Comparison of ENCODE assay signal across 15 mouse cellular contexts in the genomic region with DNA sequence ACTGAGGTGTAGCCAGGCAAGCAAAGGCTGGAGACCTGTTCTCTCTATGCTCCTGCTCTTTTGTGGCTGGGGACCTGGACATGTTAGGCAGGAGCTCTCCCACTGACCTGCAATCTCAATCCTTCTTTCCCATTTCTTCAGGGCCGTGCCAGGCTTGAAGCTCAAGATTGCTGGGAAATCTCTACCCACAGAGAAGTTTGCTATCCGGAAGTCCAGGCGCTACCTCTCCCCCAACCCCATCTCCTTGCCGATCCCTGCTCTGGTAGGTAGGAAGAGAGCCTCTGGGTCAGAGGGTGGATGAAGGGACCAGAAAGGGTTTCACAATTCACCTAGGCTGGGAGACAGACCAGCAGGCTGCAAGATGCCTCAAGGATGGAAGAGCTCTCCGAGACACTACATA. TPM values are rescaled to one million over a fixed set of nuclear protein-coding genes. Genes with fewer than 3 reads are reported as not detected.
DNase-seq lines count a peak whose midpoint lies in the region; ATAC-seq and TF ChIP-seq lines count a peak whose summit lies in the region.
"Had no signal": no experiment of that assay in that cellular context is flagged by ENCODE, and none has a peak within 500 bp of the region (broad histone marks: within the 10 kb centered on the region; RNA-seq: fewer than 3 reads in every experiment).

No protein-coding gene starts in this region.

- no peak for TF ChIP-seq POLR2A in spleen, adult 2 months (IDR thresholded peaks at IDR 0.05; ENCODE audit: low read depth, low read length)

- no peak overlapping the region for H3K27ac ChIP-seq in heart, embryonic 10.5 days
- H3K27ac ChIP-seq in spleen, adult 2 months (ENCODE audit: insufficient read depth, low read length): peak overlapping the region; percentile 3; the same call in 1 of the 2 replicates
- peak overlapping the region; percentile 99 for H3K27ac ChIP-seq in liver, embryonic 12.5 days
- H3K27ac ChIP-seq in forebrain, embryonic 16.5 days (ENCODE audit: low read length): no peak overlapping the region
- H3K27ac ChIP-seq: neural tube, embryonic 15.5 days had no signal

- TF ChIP-seq CTCF in spleen, adult 2 months (IDR thresholded peaks at IDR 0.05; ENCODE audit: extremely low read depth, insufficient read depth, insufficient read length, insufficient replicate concordance): no peak

- H3K4me1 ChIP-seq in heart, embryonic 10.5 days: peaks cover 39% of the 10 kb centered on the region
- no peaks in the 10 kb centered on the region for H3K4me1 ChIP-seq in spleen, adult 2 months (ENCODE audit: control insufficient read depth, insufficient read depth, insufficient read length)
- peaks cover 75% of the 10 kb centered on the region for H3K4me1 ChIP-seq in liver, embryonic 12.5 days
- peaks cover 5% of the 10 kb centered on the region for H3K4me1 ChIP-seq in forebrain, embryonic 16.5 days (replicated peaks; ENCODE audit: control insufficient read depth, insufficient read depth, low read length)
- H3K4me1 ChIP-seq: neural tube, embryonic 15.5 days had no signal

- DNase-seq in heart, embryonic 10.5 days (ENCODE audit: low spot score): peak; percentile 73
- no peak for DNase-seq in heart, adult 8-10 months (ENCODE audit: low spot score)
- no peak for DNase-seq in spleen, adult 2 months (ENCODE audit: low read depth in 1 of 2, low spot score in 2 of 2)
- no peak for DNase-seq in spleen, adult 18-20 months
- DNase-seq in embryo, embryonic 9.5 days (ENCODE audit: extremely low spot score): no peak
- no peak for DNase-seq in natural killer cell, adult 2 months (ENCODE audit: low spot score in 2 of 2)
- DNase-seq: B cell, adult 2 months; cerebellum, adult 11-12 months; cerebellum, postnatal 36 days; kidney, postnatal 10 days had no signal

- H3K36me3 ChIP-seq in heart, embryonic 10.5 days: peaks cover 12% of the 10 kb centered on the region
- no peaks in the 10 kb centered on the region for H3K36me3 ChIP-seq in spleen, adult 2 months (ENCODE audit: control insufficient read depth, insufficient read depth, low read length)
- peaks cover 40% of the 10 kb centered on the region for H3K36me3 ChIP-seq in liver, embryonic 12.5 days
- H3K36me3 ChIP-seq in forebrain, embryonic 16.5 days (ENCODE audit: control insufficient read depth, insufficient read depth): no peaks in the 10 kb centered on the region
- H3K36me3 ChIP-seq: neural tube, embryonic 15.5 days had no signal

- no peaks in the 10 kb centered on the region for H3K9me3 ChIP-seq in heart, embryonic 10.5 days
- H3K9me3 ChIP-seq in liver, embryonic 12.5 days (replicated peaks): no peaks in the 10 kb centered on the region
- no peaks in the 10 kb centered on the region for H3K9me3 ChIP-seq in forebrain, embryonic 16.5 days (ENCODE audit: control insufficient read depth, low read length)
- H3K9me3 ChIP-seq: neural tube, embryonic 15.5 days had no signal

- no peak for ATAC-seq in liver, embryonic 12.5 days
- no peak for ATAC-seq in forebrain, embryonic 16.5 days
- ATAC-seq: forebrain, embryonic 14.5 days had no signal

- peak overlapping the region; percentile 72 for H3K9ac ChIP-seq in liver, embryonic 12.5 days
- no peak overlapping the region for H3K9ac ChIP-seq in forebrain, embryonic 16.5 days (replicated peaks; ENCODE audit: low read depth, low read length)
- H3K9ac ChIP-seq: neural tube, embryonic 15.5 days had no signal

- H3K4me3 ChIP-seq in heart, embryonic 10.5 days: no peak overlapping the region
- H3K4me3 ChIP-seq in spleen, adult 2 months (ENCODE audit: extremely low read depth, insufficient read depth, insufficient read length): no peak overlapping the region
- H3K4me3 ChIP-seq in liver, embryonic 12.5 days: peak overlapping the region; percentile 6
- no peak overlapping the region for H3K4me3 ChIP-seq in forebrain, embryonic 16.5 days (replicated peaks; ENCODE audit: low read length)
- H3K4me3 ChIP-seq: neural tube, embryonic 15.5 days had no signal

- 86% methylated on average over 5 of the region's 5 CpGs for WGBS in heart, embryonic 10.5 days
- 95% methylated on average over 5 of the region's 5 CpGs for WGBS in spleen, adult 2 months
- 84% methylated on average over 5 of the region's 5 CpGs for WGBS in liver, embryonic 12.5 days (ENCODE audit: insufficient replicate concordance)
- 92% methylated on average over 5 of the region's 5 CpGs for WGBS in forebrain, embryonic 16.5 days

- no peaks in the 10 kb centered on the region for H3K27me3 ChIP-seq in heart, embryonic 10.5 days (ENCODE audit: insufficient read depth, poor library complexity, severe bottlenecking)
- H3K27me3 ChIP-seq in spleen, adult 2 months (ENCODE audit: control insufficient read depth, insufficient read depth, low read length): no peaks in the 10 kb centered on the region
- H3K27me3 ChIP-seq in liver, embryonic 12.5 days (replicated peaks): no peaks in the 10 kb centered on the region
- no peaks in the 10 kb centered on the region for H3K27me3 ChIP-seq in forebrain, embryonic 16.5 days (replicated peaks; ENCODE audit: control insufficient read depth, insufficient read depth, low read length)
- H3K27me3 ChIP-seq: neural tube, embryonic 15.5 days had no signal

- H3K4me2 ChIP-seq in liver, embryonic 12.5 days: peak overlapping the region; percentile 64
- H3K4me2 ChIP-seq in forebrain, embryonic 16.5 days (ENCODE audit: low read length): no peak overlapping the region
- H3K4me2 ChIP-seq: neural tube, embryonic 15.5 days had no signal

RNA-seq across cellular contexts. Expression of a gene that starts 34.0 kb away (rescaled TPM):
- 9.4 and 10.7 TPM in 2 replicates for polyA plus RNA-seq in heart, embryonic 10.5 days (2016; fragmentation: Nextera tagmentation; extraction: Ambion mirVana)
- 1 to 10 TPM; 1.3 to 2.0 (median 1.7) TPM for total RNA-seq in heart, adult 8-10 months (2022)
- polyA plus RNA-seq in spleen, adult 2 months (2012; rRNA removed): 4.3 and 5.5 TPM in 2 replicates
- 12.9 and 13.7 TPM in 2 replicates for polyA plus RNA-seq in liver, embryonic 12.5 days (2016; fragmentation: Nextera tagmentation; extraction: Ambion mirVana)
- polyA plus RNA-seq in forebrain, embryonic 16.5 days (2015; fragmentation: Nextera tagmentation; extraction: Ambion mirVana): 0.45 and 0.91 TPM in 2 replicates
- total RNA-seq: monocyte, adult 5-6 weeks had no signal

RNA-seq across cellular contexts. Expression of a gene that starts 44.1 kb away (rescaled TPM):
- 31.1 and 31.4 TPM in 2 replicates for polyA plus RNA-seq in heart, embryonic 10.5 days (2016; fragmentation: Nextera tagmentation; extraction: Ambion mirVana)
- 100 to 1,000 TPM in 2 of 4 experiments, 10 to 100 TPM in 2; 83.1 to 110 (median 98.7) TPM for total RNA-seq in heart, adult 8-10 months (2022)
- 26.3 and 27.2 TPM in 2 replicates for polyA plus RNA-seq in spleen, adult 2 months (2012; rRNA removed)
- 41.3 and 44.7 TPM in 2 replicates for polyA plus RNA-seq in liver, embryonic 12.5 days (2016; fragmentation: Nextera tagmentation; extraction: Ambion mirVana)
- 53.2 and 65.6 TPM in 2 replicates for polyA plus RNA-seq in forebrain, embryonic 16.5 days (2015; fragmentation: Nextera tagmentation; extraction: Ambion mirVana)

Comparison
In these comparisons a context has a peak if more than half of its experiments do, and no peak if none do; other contexts are left out.
1. H3K27ac ChIP-seq: peak in spleen, adult 2 months (single experiment) and liver, embryonic 12.5 days (single experiment); none in heart, embryonic 10.5 days (single experiment) and forebrain, embryonic 16.5 days (single experiment).